ENCODE assay signal across 9 mouse cellular contexts in the genomic region with DNA sequence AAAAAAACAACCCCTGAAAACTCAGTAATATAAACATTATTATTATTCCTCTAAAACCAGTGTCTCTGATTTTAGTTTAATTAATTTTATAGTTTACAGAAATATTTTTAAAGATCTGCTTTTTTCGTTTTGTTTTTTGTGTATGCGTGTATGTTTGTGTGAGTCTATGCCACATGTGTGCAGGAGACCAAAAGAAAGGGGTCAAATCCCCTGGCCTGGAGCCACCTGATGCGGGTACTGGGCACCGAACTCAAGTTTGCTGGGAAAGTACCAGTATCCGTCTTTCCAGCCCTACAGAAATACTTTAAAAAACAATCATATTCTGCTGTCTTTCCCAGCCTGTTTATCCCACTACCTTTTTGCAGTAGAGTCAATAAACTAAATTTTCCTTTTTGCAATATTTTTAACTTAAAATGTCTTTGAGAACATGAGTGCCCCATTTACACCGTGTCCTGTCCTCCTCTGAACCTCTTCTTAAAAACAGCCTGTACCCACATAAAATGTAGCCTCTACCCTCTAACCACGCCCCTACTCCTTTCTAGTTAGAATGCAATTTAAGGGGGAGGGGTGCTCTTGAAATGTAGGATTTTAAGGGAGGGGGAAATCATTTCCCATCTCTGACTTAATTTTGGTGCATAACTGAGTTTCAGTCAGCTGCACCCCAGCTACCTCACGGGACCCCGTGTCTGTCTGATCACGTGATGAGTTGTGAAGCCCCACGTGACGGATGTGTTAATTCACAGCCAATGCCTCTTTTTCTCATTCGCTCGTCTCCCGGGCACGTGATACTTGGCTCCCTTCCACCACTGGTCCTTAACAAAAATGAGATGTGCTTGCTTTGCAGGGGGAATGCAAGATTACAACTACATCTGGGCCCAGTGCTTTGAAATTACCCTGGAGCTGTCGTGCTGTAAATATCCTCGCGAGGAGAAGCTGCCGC. TPM values are rescaled to one million over a fixed set of nuclear protein-coding genes. Genes with fewer than 3 reads are reported as not detected.
DNase-seq lines count a peak whose midpoint lies in the region; ATAC-seq and TF ChIP-seq lines count a peak whose summit lies in the region.
"Had no signal": no experiment of that assay in that cellular context is flagged by ENCODE, and none has a peak within 500 bp of the region (broad histone marks: within the 10 kb centered on the region; RNA-seq: fewer than 3 reads in every experiment).

No protein-coding gene starts in this region.

- no peaks in the 10 kb centered on the region for H3K9me3 ChIP-seq in forebrain, embryonic 14.5 days (replicated peaks; ENCODE audit: control insufficient read depth, low read length)
- no peaks in the 10 kb centered on the region for H3K9me3 ChIP-seq in liver, embryonic 14.5 days (ENCODE audit: control insufficient read depth, low read length)
- no peaks in the 10 kb centered on the region for H3K9me3 ChIP-seq in neural tube, embryonic 13.5 days

- TF ChIP-seq CTCF in liver, embryonic 14.5 days (IDR thresholded peaks at IDR 0.05; ENCODE audit: low read depth): no peak

- H3K4me1 ChIP-seq in forebrain, embryonic 14.5 days (ENCODE audit: control insufficient read depth, insufficient read depth, low read length): peaks cover 3% of the 10 kb centered on the region; the same call in 1 of the 2 replicates
- H3K4me1 ChIP-seq in liver, embryonic 14.5 days (replicated peaks; ENCODE audit: control insufficient read depth in 2 of 2, insufficient read depth in 2 of 2, low read length in 1 of 2): peaks cover 6 to 18% of the 10 kb centered on the region in 2 experiments
- peaks cover 19% of the 10 kb centered on the region for H3K4me1 ChIP-seq in neural tube, embryonic 13.5 days (replicated peaks)

- no peak for TF ChIP-seq EP300 in liver, embryonic 14.5 days (IDR thresholded peaks at IDR 0.05; ENCODE audit: low read depth)

- H3K4me2 ChIP-seq in forebrain, embryonic 14.5 days (ENCODE audit: low read length): peak overlapping the region; percentile 60
- peak overlapping the region; percentile 48 for H3K4me2 ChIP-seq in liver, embryonic 14.5 days (ENCODE audit: low read depth)
- peak overlapping the region; percentile 57 for H3K4me2 ChIP-seq in neural tube, embryonic 13.5 days

- no peaks in the 10 kb centered on the region for H3K27me3 ChIP-seq in forebrain, embryonic 14.5 days (replicated peaks; ENCODE audit: control insufficient read depth, insufficient read depth, low read length)
- H3K27me3 ChIP-seq in liver, embryonic 14.5 days (ENCODE audit: control insufficient read depth, insufficient read depth, low read length): no peaks in the 10 kb centered on the region; the same call in 1 of the 2 replicates
- H3K27me3 ChIP-seq in neural tube, embryonic 13.5 days: no peaks in the 10 kb centered on the region
- H3K27me3 ChIP-seq: Patski had no signal

- DNase-seq in forebrain, embryonic 14.5 days (ENCODE audit: low spot score): peak; percentile 97
- DNase-seq in heart, postnatal 10 days: peak; percentile 50 to 63
- DNase-seq in kidney, postnatal 36 days: peak; percentile 66 to 76
- DNase-seq in liver, embryonic 14.5 days (ENCODE audit: low read depth in 3 of 3, low spot score in 3 of 3): no peak
- DNase-seq in thymus, postnatal 0 days (ENCODE audit: low spot score): peak; percentile 91

- H3K27ac ChIP-seq in forebrain, embryonic 14.5 days (ENCODE audit: low read depth, low read length): peak overlapping the region; percentile 22; the same call in 1 of the 2 replicates
- no peak overlapping the region for H3K27ac ChIP-seq in liver, embryonic 14.5 days
- H3K27ac ChIP-seq in neural tube, embryonic 13.5 days (replicated peaks): peak overlapping the region; percentile 88

- peak; percentile 72 for ATAC-seq in CD4-positive, CD25-positive, alpha-beta regulatory T cell, adult 4 months
- peak; percentile 41 for ATAC-seq in cerebellum, adult (ENCODE audit: insufficient number of reproducible peaks, low FRiP score, low TSS enrichment)
- peak; percentile 82 for ATAC-seq in forebrain, embryonic 14.5 days
- no peak for ATAC-seq in liver, embryonic 14.5 days (ENCODE audit: insufficient read depth)
- peak; percentile 83 for ATAC-seq in neural tube, embryonic 13.5 days (ENCODE audit: low read depth)
- ATAC-seq: Patski had no signal

- 37% methylated on average over 20 of the region's 20 CpGs for WGBS in forebrain, embryonic 14.5 days
- WGBS in liver, embryonic 14.5 days (ENCODE audit: insufficient replicate concordance): 38% methylated on average over 20 of the region's 20 CpGs
- 29% methylated on average over 20 of the region's 20 CpGs for WGBS in neural tube, embryonic 13.5 days

- H3K36me3 ChIP-seq in forebrain, embryonic 14.5 days (ENCODE audit: control insufficient read depth, insufficient read depth, low read length): no peaks in the 10 kb centered on the region
- no peaks in the 10 kb centered on the region for H3K36me3 ChIP-seq in liver, embryonic 14.5 days (replicated peaks; ENCODE audit: control insufficient read depth, insufficient read depth, low read depth)
- H3K36me3 ChIP-seq in neural tube, embryonic 13.5 days: no peaks in the 10 kb centered on the region

- H3K9ac ChIP-seq in forebrain, embryonic 14.5 days (ENCODE audit: low read length): peak overlapping the region; percentile 44
- H3K9ac ChIP-seq in liver, embryonic 14.5 days (replicated peaks): no peak overlapping the region
- H3K9ac ChIP-seq in neural tube, embryonic 13.5 days: peak overlapping the region; percentile 63

- peak overlapping the region; percentile 30 for H3K4me3 ChIP-seq in forebrain, embryonic 14.5 days (ENCODE audit: low read depth, low read length)
- H3K4me3 ChIP-seq in liver, embryonic 14.5 days (ENCODE audit: insufficient read depth in 1 of 2, low read depth in 2 of 2, low read length in 2 of 2): no peak overlapping the region
- H3K4me3 ChIP-seq in neural tube, embryonic 13.5 days: peak overlapping the region; percentile 38

- intact Hi-C loops in heart, postnatal 10 days (cut with DNase I): loop anchor here (10.0 kb wide), 1 partner anchor 311 kb away; no protein-coding TSS in a partner anchor

RNA-seq across cellular contexts. Expression of gene Mdm2, which starts 35.2 kb away (rescaled TPM):
- polyA plus RNA-seq in CD4-positive, CD25-positive, alpha-beta regulatory T cell, adult 4 months (2017; shearing (Covaris generic)): 10 to 100 TPM; 47.3 to 54.7 TPM
- 33.0 and 47.7 TPM in 2 replicates for polyA plus RNA-seq in forebrain, embryonic 14.5 days (2014; fragmentation: Nextera tagmentation; extraction: Ambion mirVana)
- 10 to 100 TPM; 48.4 to 51.8 TPM for total RNA-seq in heart, postnatal 10 days (2021)
- polyA plus RNA-seq in liver, embryonic 14.5 days (2012; rRNA removed): 14.4 and 20.0 TPM in 2 replicates
- 12.8 and 13.9 TPM in 2 replicates for polyA plus RNA-seq in liver, embryonic 14.5 days (2014; fragmentation: Nextera tagmentation; extraction: Ambion mirVana)
- 52.5 and 66.2 TPM in 2 replicates for polyA plus RNA-seq in neural tube, embryonic 13.5 days (2015; fragmentation: Nextera tagmentation; extraction: Ambion mirVana)
- polyA plus RNA-seq in thymus, postnatal 0 days (2015; fragmentation: Nextera tagmentation; extraction: Ambion mirVana): 35.5 and 44.6 TPM in 2 replicates

RNA-seq across cellular contexts. Expression of gene Cpm, which starts 46.1 kb away (rescaled TPM):
- polyA plus RNA-seq in CD4-positive, CD25-positive, alpha-beta regulatory T cell, adult 4 months (2017; shearing (Covaris generic)): 10 to 100 TPM; 26.0 to 26.2 TPM
- polyA plus RNA-seq in forebrain, embryonic 14.5 days (2014; fragmentation: Nextera tagmentation; extraction: Ambion mirVana): 5.1 and 6.1 TPM in 2 replicates
- 1 to 10 TPM; 5.7 to 5.9 TPM for total RNA-seq in heart, postnatal 10 days (2021)
- polyA plus RNA-seq in liver, embryonic 14.5 days (2012; rRNA removed): 3.9 and 4.0 TPM in 2 replicates
- polyA plus RNA-seq in liver, embryonic 14.5 days (2014; fragmentation: Nextera tagmentation; extraction: Ambion mirVana): 9.1 and 12.1 TPM in 2 replicates
- 6.2 and 6.9 TPM in 2 replicates for polyA plus RNA-seq in neural tube, embryonic 13.5 days (2015; fragmentation: Nextera tagmentation; extraction: Ambion mirVana)
- polyA plus RNA-seq in thymus, postnatal 0 days (2015; fragmentation: Nextera tagmentation; extraction: Ambion mirVana): 3.0 and 3.5 TPM in 2 replicates

Comparison
In these comparisons a context has a peak if more than half of its experiments do, and no peak if none do; other contexts are left out.
1. DNase-seq: peak in forebrain, embryonic 14.5 days (single experiment), heart, postnatal 10 days (2 of 2), kidney, postnatal 36 days (2 of 2) and thymus, postnatal 0 days (single experiment); none in liver, embryonic 14.5 days (0 of 3).
2. H3K4me3 ChIP-seq: peak in forebrain, embryonic 14.5 days (single experiment) and neural tube, embryonic 13.5 days (single experiment); none in liver, embryonic 14.5 days (0 of 2).
3. Peak in every context shown above with its lines, with median percentiles within 50 percentile points of each other: H3K4me2 ChIP-seq.